Mouse (Mus musculus): ENCODE data around the gene Ppp1r18. TPM values are rescaled to one million over a fixed set of nuclear protein-coding genes. Genes with fewer than 3 reads are reported as not detected.

The Ppp1r18 gene
- polyA plus RNA-seq, 1 experiment from 2014 or later = 189 TPM

DNA sequence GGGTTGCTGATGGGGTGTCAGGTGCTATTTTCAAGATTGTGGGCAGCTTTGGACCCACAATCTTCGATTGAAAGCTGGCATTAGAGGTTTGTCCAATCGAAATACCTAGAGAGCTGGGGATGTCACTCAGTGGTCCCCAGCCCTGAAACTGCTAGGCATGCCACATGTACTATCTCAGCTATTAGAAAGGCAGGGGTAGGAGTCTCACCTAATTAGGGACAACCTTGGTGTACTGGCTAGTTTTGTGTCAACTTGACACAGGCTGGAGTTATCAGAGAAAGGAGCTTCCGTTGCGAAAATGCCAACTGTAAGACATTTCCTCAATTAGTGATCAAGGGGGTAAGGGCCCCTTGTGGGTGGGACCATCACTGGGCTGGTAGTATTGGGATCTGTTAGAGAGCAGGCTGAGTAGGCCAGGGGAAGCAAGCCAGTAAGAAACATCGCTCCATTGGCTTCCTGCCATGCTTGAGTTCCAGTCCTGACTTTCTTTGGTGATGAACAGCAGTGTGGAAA is 32.1 kb upstream of the Ppp1r18 start:
- Histone ChIP-seq H3K36me3 (ENCODE audit: inconsistent target) (peaks cover 43% of the 10 kb centered on the region), H3K27ac (no peak overlapping the region), H3K4me3 (ENCODE audit: inconsistent target) (no peak overlapping the region), H3K79me2 (ENCODE audit: inconsistent target) (peaks cover 49% of the 10 kb centered on the region)
- 42% methylated on average over 5 of the region's 5 CpGs for WGBS (ENCODE audit: missing documents)

DNA sequence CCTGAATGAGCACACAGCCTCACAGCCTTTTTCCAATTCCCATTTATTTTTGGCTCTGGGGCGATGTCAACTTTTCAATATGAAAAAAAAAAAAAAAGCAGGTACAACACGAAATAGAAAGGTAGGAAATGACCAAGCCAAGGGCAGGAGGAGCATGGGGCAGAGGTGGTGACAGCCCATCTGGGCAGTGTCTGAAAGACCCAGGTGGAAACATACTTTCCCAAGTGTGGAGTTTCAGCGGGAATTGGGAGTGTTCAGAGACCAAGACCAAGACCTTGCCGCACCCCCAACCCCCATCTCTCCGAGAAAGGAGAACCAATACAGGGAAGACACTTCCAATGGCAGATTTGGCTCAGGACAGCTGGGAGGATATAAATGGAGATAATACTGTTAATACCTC is 31.5 kb upstream of the Ppp1r18 start:
- peaks cover 43% of the 10 kb centered on the region for H3K36me3 ChIP-seq (ENCODE audit: inconsistent target)
- 68% methylated on average over 4 of the region's 5 CpGs for WGBS (ENCODE audit: missing documents)
- H3K79me2 ChIP-seq (ENCODE audit: inconsistent target) = peaks cover 49% of the 10 kb centered on the region
- no peak overlapping the region for H3K4me3 ChIP-seq (ENCODE audit: inconsistent target)
- no peak overlapping the region for H3K27ac ChIP-seq

GRCm38 (mm10) chr17:35834696-35835422 is 30.5 kb upstream of the Ppp1r18 start:
- 64% methylated on average over 26 of the region's 26 CpGs for WGBS (ENCODE audit: missing documents)
- peaks cover 43% of the 10 kb centered on the region for H3K36me3 ChIP-seq (ENCODE audit: inconsistent target)
- H3K4me3 ChIP-seq (ENCODE audit: inconsistent target) = no peak overlapping the region

DNA sequence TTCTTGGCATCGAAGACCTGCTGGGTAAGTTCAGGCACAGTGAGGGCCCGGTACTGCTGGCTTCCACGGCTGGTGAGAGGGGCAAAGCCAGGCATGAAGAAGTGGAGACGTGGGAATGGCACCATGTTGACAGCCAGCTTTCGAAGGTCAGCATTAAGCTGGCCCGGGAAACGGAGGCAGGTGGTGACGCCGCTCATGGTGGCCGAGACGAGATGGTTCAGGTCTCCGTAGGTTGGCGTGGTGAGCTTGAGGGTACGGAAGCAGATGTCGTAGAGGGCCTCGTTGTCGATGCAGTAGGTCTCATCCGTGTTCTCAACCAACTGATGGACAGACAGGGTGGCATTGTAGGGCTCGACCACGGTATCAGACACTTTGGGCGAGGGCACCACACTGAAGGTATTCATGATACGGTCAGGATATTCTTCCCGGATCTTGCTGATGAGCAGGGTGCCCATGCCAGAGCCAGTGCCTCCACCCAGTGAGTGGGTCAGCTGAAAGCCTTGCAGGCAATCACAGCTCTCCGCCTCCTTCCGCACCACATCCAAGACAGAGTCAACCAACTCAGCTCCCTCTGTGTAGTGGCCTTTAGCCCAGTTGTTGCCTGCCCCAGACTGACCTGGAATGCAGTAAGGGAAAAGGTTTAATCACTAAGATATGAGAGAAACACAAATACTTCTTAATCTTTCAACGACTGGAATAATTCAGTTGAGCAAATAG is 29.8 kb upstream of the Ppp1r18 start:
- no peak overlapping the region for H3K27ac ChIP-seq
- peaks cover 49% of the 10 kb centered on the region for H3K79me2 ChIP-seq (ENCODE audit: inconsistent target)
- H3K36me3 ChIP-seq (ENCODE audit: inconsistent target) = peaks cover 43% of the 10 kb centered on the region
- WGBS (ENCODE audit: missing documents) = 84% methylated on average over 24 of the region's 26 CpGs
- H3K4me3 ChIP-seq (ENCODE audit: inconsistent target) = peak overlapping the region; percentile 98; the same call in 1 of the 2 replicates

More at GRCm38 (mm10) chr17:35834696-35835422, 30.5 kb upstream of the Ppp1r18 start:
- peaks cover 49% of the 10 kb centered on the region for H3K79me2 ChIP-seq (ENCODE audit: inconsistent target)
- no peak overlapping the region for H3K27ac ChIP-seq

DNA sequence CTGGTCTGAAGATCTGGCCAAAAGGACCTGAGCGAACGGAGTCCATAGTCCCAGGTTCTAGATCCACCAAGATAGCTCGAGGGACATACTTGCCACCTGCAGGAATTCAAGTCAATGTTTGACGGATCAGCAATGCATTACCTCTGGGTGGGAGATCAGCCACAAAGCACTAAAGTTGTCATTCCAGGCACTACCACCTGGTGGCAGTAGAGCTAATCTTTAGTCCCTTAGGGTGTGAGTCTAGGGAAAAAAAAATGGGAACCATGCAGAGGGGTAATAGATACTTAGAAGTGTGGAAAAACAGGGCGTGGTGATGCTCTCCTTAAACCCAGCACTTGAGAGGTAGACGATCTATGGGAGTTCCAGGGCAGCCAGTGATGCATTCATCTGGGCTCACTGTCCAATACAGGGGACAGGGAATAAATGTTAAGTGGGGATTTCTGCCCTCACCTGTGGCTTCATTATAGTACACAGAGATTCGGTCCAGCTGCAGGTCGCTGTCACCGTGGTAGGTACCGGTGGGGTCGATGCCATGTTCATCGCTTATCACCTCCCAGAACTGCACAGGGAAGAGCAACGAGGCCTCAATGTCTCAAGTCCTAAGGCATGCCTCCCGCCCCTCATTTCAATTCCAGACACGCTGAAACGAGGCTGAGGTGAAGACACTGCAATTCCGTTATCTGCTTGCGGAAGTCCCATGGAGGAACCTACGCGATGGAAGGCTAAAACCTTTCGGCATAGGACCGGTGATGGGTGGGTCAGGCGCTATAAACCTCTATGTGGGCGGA is 29.0 kb upstream of the Ppp1r18 start:
- peak overlapping the region; percentile 98 for H3K4me3 ChIP-seq (ENCODE audit: inconsistent target)
- H3K36me3 ChIP-seq (ENCODE audit: inconsistent target) = peaks cover 42% of the 10 kb centered on the region
- 6% methylated on average over 24 of the region's 24 CpGs for WGBS (ENCODE audit: missing documents)

DNA sequence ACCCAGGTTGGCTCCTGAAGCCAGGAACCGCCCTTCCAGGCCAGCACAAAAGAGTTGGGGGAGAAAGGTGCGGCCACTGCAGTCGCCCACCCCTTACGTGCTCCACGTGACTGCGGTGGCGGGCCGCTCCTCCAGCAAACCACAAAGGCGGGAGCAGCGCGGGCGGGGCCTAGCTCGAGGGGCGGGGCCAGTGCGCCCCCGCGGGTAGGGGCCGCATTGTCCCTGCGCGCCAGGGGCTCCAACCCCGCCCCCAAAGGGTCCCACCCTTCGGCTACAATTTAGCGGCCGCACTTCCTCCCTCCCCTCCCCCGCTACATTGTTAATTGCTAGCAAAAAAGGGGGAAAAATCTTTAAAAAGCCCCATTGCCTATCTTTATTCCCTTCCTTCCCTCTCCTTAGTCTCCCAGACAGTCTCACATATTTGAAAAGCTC is 28.4 kb upstream of the Ppp1r18 start:
- Histone ChIP-seq H3K79me2 (ENCODE audit: inconsistent target) (peaks cover 53% of the 10 kb centered on the region), H3K4me3 (ENCODE audit: inconsistent target) (peak overlapping the region; percentile 98), H3K27ac (peak overlapping the region; percentile 96), H3K36me3 (ENCODE audit: inconsistent target) (peaks cover 36% of the 10 kb centered on the region)
- under 1% methylated on average over 21 of the region's 25 CpGs for WGBS (ENCODE audit: missing documents)

More for the DNA sequence above, 29.0 kb upstream of the Ppp1r18 start:
- Histone ChIP-seq H3K27ac (peak overlapping the region; percentile 96), H3K79me2 (ENCODE audit: inconsistent target) (peaks cover 49% of the 10 kb centered on the region)

DNA sequence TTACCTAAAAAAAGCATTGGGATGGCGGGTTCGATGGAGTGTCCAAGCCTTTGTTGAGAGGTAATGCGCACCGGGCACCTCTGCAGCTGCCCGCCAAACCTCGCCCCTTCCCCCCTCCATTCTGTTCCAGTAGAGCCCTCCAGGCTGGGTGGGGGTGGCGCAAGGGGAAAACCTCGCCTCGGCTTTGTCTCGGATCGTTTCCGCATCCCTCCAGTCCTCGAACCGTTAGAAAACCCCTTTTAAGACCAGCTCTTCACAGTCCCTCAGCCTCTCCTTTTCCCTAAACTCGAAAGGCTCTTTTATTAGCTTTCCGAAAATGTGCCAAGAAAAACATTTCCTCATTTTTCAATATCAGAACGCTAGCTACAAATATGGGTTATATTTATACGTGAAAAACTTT is 27.9 kb upstream of the Ppp1r18 start:
- H3K27ac ChIP-seq = peak overlapping the region; percentile 96
- peaks cover 58% of the 10 kb centered on the region for H3K79me2 ChIP-seq (ENCODE audit: inconsistent target)
- peaks cover 31% of the 10 kb centered on the region for H3K36me3 ChIP-seq (ENCODE audit: inconsistent target)
- under 1% methylated on average over 18 of the region's 18 CpGs for WGBS (ENCODE audit: missing documents)
- H3K4me3 ChIP-seq (ENCODE audit: inconsistent target) = peak overlapping the region; percentile 98

DNA sequence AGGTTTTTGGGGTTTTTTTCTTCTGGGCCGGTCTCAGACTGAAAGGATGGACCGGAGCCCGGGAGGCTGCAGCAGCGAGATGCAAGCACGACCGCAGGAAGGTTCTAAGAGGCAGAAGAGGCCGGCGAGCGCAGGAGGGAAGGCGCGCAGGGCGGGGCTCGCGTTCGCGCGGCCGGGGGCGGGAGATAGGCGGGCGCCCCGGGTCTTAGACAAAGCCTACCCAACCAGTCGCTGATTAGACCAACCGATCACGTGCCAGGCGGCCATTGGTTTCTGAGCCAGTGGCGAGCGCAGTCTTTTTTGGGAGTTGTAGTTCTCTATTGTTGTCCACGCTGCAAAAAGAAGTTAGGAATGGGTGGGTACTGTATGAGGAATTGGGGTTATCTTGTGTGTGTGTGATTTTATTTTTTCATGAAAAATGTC is 27.3 kb upstream of the Ppp1r18 start, which contains the start of gene Tubb5:
Gene Tubb5 (minus strand): TSS at position 185 of the 423 bp plus-strand sequence.
- H3K79me2 ChIP-seq (ENCODE audit: inconsistent target) = peaks cover 63% of the 10 kb centered on the region
- peak within 1 kb of the TSS; percentile 96 for H3K27ac ChIP-seq
- H3K4me3 ChIP-seq (ENCODE audit: inconsistent target) = peak within 1 kb of the TSS; percentile 98
- 1% methylated on average over 29 of the region's 29 CpGs for WGBS (ENCODE audit: missing documents)
- peaks cover 25% of the 10 kb centered on the region for H3K36me3 ChIP-seq (ENCODE audit: inconsistent target)

GRCm38 (mm10) chr17:35838570-35838969 is 26.8 kb upstream of the Ppp1r18 start:
- Histone ChIP-seq H3K79me2 (ENCODE audit: inconsistent target) (peaks cover 63% of the 10 kb centered on the region), H3K36me3 (ENCODE audit: inconsistent target) (peaks cover 24% of the 10 kb centered on the region), H3K4me3 (ENCODE audit: inconsistent target) (peak overlapping the region; percentile 34), H3K27ac (peak overlapping the region; percentile 64)
- WGBS (ENCODE audit: missing documents) = 9% methylated on average over 5 of the region's 5 CpGs

GRCm38 (mm10) chr17:35839002-35839401 is 26.4 kb upstream of the Ppp1r18 start:
- WGBS (ENCODE audit: missing documents) = 67% methylated on average over 3 of the region's 3 CpGs
- peak overlapping the region; percentile 64 for H3K27ac ChIP-seq
- H3K79me2 ChIP-seq (ENCODE audit: inconsistent target) = peaks cover 60% of the 10 kb centered on the region
- peaks cover 21% of the 10 kb centered on the region for H3K36me3 ChIP-seq (ENCODE audit: inconsistent target)
- peak overlapping the region; percentile 34 for H3K4me3 ChIP-seq (ENCODE audit: inconsistent target)

DNA sequence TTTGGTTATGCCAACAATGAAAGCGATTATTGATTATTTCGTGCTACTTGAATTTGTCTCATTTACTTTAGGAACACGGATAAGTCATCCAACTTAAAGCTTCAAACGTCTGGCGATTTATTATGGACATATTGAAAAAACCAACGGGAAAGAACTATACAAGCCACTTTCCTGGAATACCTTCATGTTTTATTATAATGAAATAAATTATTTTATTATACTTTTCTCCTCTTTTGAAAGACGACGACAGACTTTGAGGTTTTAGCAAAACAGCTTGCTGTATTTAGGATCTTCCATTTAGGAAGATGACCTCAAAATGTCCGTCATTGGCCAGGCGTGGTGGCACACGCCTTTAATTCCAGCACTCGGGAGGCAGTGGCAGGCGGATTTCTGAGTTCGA is 24.8 kb upstream of the Ppp1r18 start:
- H3K36me3 ChIP-seq (ENCODE audit: inconsistent target) = peaks cover 12% of the 10 kb centered on the region
- H3K4me3 ChIP-seq (ENCODE audit: inconsistent target) = peak overlapping the region; percentile 19
- H3K79me2 ChIP-seq (ENCODE audit: inconsistent target) = peaks cover 44% of the 10 kb centered on the region
- peak overlapping the region; percentile 54 for H3K27ac ChIP-seq
- WGBS (ENCODE audit: missing documents) = 67% methylated on average over 11 of the region's 14 CpGs

DNA sequence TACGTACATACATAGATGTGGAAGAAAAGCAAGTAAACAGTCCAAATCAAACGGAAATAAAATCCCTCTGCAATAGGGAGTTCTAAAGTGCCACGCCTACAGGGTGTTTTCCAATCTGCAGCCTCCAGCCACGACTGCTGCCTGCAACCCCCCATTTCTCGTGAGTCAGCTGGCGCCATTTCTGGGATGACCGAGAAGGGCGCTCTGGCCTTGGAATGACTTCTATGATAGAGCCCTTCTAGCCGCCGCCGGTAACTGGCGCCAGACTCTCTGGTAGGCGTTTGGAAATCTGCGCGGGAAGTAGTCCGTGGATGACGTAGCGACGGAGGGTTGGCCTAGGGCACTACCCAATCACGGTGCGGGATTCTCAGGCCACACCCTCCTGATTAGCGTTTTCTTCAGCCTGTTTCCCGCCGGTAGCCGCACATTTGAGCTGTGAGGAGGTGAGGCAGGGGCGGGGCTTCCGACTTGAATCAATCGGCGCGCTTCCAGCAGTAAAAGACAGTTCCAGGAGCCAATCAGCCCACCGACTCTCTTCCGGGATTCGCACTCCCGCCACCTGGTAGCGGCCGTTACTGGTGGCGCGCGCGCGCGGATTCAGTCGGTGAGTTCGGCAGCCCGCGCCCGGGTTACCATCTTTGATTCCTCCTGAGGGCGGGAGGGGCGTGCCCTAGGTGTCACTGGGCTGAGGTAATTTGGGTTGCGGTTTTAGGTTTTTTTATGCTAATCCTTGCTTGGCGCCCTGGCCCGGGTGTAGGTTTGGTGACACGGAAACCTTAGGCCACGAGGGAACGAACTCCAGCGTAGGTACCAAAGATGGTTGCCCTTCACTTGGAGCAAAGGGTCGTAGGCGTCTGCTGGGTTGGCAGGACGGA is 24.1 kb upstream of the Ppp1r18 start, which contains the start of gene Mdc1:
Gene Mdc1 (plus strand): TSS at position 440 of the 875 bp plus-strand sequence.
- Histone ChIP-seq H3K79me2 (ENCODE audit: inconsistent target) (peaks cover 37% of the 10 kb centered on the region), H3K4me3 (ENCODE audit: inconsistent target) (peak within 1 kb of the TSS; percentile 74), H3K27ac (peak within 1 kb of the TSS; percentile 73), H3K36me3 (ENCODE audit: inconsistent target) (peaks cover 13% of the 10 kb centered on the region)
- whole genome bisulfite sequencing (ENCODE audit: missing documents) = under 1% methylated on average over 50 of the region's 59 CpGs

- WGBS (ENCODE audit: missing documents) = 8% methylated on average over 11 of the region's 11 CpGs
- peak overlapping the region; percentile 74 for H3K4me3 ChIP-seq (ENCODE audit: inconsistent target)
- peaks cover 31% of the 10 kb centered on the region for H3K79me2 ChIP-seq (ENCODE audit: inconsistent target)
- peaks cover 15% of the 10 kb centered on the region for H3K36me3 ChIP-seq (ENCODE audit: inconsistent target)
- H3K27ac ChIP-seq = peak overlapping the region; percentile 73
Observed at GRCm38 (mm10) chr17:35842006-35842405, 23.4 kb upstream of the Ppp1r18 start.

Data from macrophage (primary cell).